Mouse (Mus musculus) kidney, embryonic 14.5 days (tissue): Measurements from ENCODE around the gene Scyl1. TPM values are rescaled to one million over a fixed set of nuclear protein-coding genes. Genes with fewer than 3 reads are reported as not detected.
A peak's percentile ranks its signal among the peaks of the same experiment; 100 is the strongest.
"Not testable (repeated sequence)": the region's sequence is repeated elsewhere in the genome, so short reads cannot be mapped to it uniquely, and the experiment has no call there.

Source experiments
- ATAC-seq: fragments of 200-750 bp; cut with Nextera tagmentation; 2 replicates; pipeline ENCODE4 v1.8.0; 2017; ENCODE audit warnings: moderate number of reproducible peaks, mild to moderate bottlenecking, moderate TSS enrichment, moderate library complexity; ENCODE audit not compliant: low FRiP score, low TSS enrichment
- H3K27ac ChIP-seq: fragments of 300-500 bp; sonication (generic); 2 replicates; pipeline ENCODE4 v1.5.1; 2014; ENCODE audit warnings: low read depth, mild to moderate bottlenecking, low read length, moderate library complexity, mixed read lengths
- H3K27me3 ChIP-seq: fragments of 300-500 bp; sonication (generic); 2 replicates; pipeline ENCODE4 v1.6.1; 2014; ENCODE audit warnings: mild to moderate bottlenecking, low read length; ENCODE audit not compliant: control insufficient read depth, insufficient read depth
- H3K36me3 ChIP-seq: fragments of 300-500 bp; sonication (generic); 2 replicates; pipeline ENCODE4 v1.6.1; 2014; ENCODE audit warnings: low read length, mixed read lengths; ENCODE audit not compliant: control insufficient read depth, insufficient read depth
- H3K4me1 ChIP-seq: fragments of 300-500 bp; sonication (generic); 2 replicates; pipeline ENCODE4 v1.6.1; 2014; ENCODE audit warnings: low read length, mixed read lengths; ENCODE audit not compliant: control insufficient read depth, insufficient read depth
- H3K4me2 ChIP-seq: fragments of 300-500 bp; sonication (generic); replicated peaks from 2 replicates; pipeline ENCODE4 v1.6.1; 2014; ENCODE audit warnings: low read depth, mild to moderate bottlenecking, low read length
- H3K4me3 ChIP-seq: fragments of 300-500 bp; sonication (generic); 2 replicates; pipeline ENCODE4 v1.5.1; 2014; ENCODE audit warnings: mild to moderate bottlenecking, low read length
- H3K9ac ChIP-seq: fragments of 300-500 bp; sonication (generic); 2 replicates; pipeline ENCODE4 v1.6.1; 2014; ENCODE audit warnings: low read depth, mild to moderate bottlenecking, low read length, moderate library complexity
- H3K9me3 ChIP-seq: fragments of 300-500 bp; sonication (generic); 2 replicates; pipeline ENCODE4 v1.6.1; 2016; ENCODE audit warnings: low read length; ENCODE audit not compliant: control insufficient read depth
- WGBS: fragments of 180-500 bp; shearing (Covaris S2); extraction: QIAGEN DNeasy Blood & Tissue Kit; methylation state at CpG from one replicate; pipeline ENCODE4 v1.1.7; 2014; 5-methylcytosine and 5-hydroxymethylcytosine counted together
- polyA plus RNA-seq: library from polyadenylated mRNA; unstranded; fragments of >200 nt; fragmentation: Nextera tagmentation; extraction: Ambion mirVana; gene quantifications from 2 replicates; pipeline ENCODE4 v1.2.1, GENCODE M21; 2014

The Scyl1 gene
- polyA plus RNA-seq, 1 experiment from 2014 or later: 73.5 TPM

DNA sequence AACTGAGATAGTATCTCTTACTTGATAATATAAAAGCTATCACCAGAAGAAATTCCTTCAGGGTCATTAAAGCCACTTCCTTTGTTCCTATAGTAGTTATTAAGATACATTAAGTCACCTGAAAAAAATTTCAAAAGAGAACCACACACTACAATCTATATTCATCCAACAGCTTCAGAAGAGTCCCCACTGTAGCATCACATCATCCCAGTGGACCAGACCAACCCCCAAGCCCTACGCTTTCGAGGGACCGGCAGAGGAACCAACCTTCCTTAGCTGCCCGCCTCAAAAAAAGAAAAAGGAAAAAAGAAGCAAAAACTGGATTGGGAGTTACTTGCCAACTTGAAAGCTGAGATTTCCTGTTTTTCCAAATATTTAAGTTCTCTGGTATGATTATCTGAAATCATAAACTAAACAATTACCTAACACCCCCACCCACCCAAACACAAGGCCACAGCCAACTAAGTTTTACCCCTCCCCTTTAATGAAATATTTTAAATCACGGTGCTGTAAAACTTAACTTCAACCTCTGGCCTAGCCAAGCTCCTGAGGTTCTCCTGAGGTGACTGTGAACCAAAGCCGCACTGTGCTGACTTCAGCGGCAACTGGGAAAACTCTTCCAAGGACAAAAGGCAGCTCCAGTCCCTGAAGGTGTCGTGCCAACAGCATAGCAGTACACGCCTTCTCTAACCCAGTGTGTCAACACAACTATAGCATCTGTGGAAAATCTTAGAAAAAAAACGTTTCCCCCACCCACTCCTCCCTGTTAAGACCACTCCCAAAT, 28.5 kb upstream of the Scyl1 start:
- peak overlapping the region; percentile 91 for H3K4me2 ChIP-seq
- H3K9ac ChIP-seq: peak overlapping the region; percentile 99
- H3K36me3 ChIP-seq: peaks cover 46% of the 10 kb centered on the region
- no peaks in the 10 kb centered on the region for H3K9me3 ChIP-seq
- ATAC-seq: no peak
- WGBS: under 1% methylated on average over 10 of the region's 10 CpGs
- peak overlapping the region; percentile 99 for H3K27ac ChIP-seq
- peak overlapping the region; percentile 94 for H3K4me3 ChIP-seq
- H3K27me3 ChIP-seq: no peaks in the 10 kb centered on the region
- H3K4me1 ChIP-seq: peaks cover 23% of the 10 kb centered on the region

DNA sequence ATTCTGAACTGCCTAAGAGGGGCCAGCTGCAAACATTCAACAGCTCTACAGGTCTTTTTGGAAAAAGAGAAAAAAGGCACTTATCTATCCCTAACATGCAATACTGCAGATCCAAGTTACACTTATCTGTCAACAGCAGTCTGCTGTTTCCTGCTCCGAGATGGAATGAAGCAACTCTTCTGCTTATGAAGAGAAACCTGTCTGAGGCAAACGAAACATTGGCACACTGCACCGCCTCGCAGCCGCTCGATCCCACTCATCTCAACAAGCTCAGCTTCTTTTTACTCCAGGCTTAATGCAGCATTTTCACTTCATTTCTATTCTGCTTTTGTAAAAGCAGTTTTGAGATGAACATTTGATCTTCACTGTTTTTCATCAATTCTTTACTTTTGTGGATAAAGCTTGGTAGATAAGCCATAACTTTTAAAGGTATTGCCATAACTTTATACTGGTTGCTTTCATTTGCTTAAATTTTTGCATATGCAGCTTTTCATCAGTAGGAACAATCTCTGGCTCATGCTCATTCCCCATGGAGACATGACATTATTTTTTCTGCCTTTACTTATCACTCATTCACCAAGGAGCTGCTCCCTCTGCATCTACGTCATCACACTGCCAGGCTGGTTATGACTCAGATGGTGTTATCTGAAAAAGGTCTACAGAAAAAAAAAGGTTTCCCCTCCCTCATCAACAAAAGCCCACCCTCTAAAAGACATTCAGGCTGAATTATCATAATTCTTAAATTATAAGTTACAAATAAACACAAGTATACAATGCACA, 27.7 kb upstream of the Scyl1 start:
- Histone ChIP-seq H3K4me2 (peak overlapping the region; percentile 91), H3K9me3 (no peaks in the 10 kb centered on the region), H3K27ac (no peak overlapping the region), H3K4me1 (peaks cover 14% of the 10 kb centered on the region; the same call in 1 of the 2 replicates), H3K27me3 (no peaks in the 10 kb centered on the region), H3K36me3 (peaks cover 46% of the 10 kb centered on the region), H3K4me3 (peak overlapping the region; percentile 94), H3K9ac (peak overlapping the region; percentile 99)
- ATAC-seq: no peak
- WGBS: under 1% methylated on average over 7 of the region's 7 CpGs

DNA sequence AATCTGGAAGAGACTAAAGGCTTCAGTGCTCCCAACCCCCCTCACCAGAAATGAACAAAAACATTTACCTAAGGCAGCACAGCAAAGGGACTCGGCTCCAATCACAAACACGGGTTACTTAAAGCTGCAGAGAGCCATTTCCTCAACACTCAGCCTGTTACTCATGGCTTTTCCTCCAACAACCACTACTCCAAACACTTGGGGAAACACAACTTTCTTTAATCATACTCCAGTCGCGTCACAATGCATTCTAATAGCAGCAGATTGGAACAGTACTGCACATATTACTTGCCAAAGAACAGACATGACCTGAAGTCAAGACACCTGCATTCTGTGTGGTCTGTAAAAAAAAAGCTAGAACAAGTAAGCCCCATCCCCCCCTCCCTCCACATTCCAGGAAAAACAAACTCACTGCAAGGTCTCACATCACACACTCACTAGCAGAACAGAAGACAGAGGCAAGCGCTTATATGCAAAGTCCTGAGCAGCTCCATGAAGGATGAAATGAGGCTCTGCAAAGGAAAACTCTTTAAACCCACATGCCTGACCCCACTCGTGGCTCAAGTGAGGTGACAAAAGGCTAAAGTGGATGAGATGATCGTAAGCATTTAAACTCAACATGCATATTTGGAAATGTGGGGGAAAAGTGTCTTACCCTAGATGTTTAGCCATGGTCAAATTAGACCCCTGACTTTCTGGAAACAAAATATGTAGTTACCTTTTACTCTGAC, 26.3 kb upstream of the Scyl1 start:
- H3K9ac ChIP-seq: peak overlapping the region; percentile 99
- peak overlapping the region; percentile 94 for H3K4me3 ChIP-seq
- H3K36me3 ChIP-seq: peaks cover 46% of the 10 kb centered on the region
- H3K4me1 ChIP-seq: peaks cover 12% of the 10 kb centered on the region; the same call in 1 of the 2 replicates
- ATAC-seq: no peak
- 12% methylated on average over 7 of the region's 7 CpGs for WGBS
- no peaks in the 10 kb centered on the region for H3K9me3 ChIP-seq
- H3K27ac ChIP-seq: peak overlapping the region; percentile 60
- H3K27me3 ChIP-seq: no peaks in the 10 kb centered on the region
- peak overlapping the region; percentile 91 for H3K4me2 ChIP-seq

DNA sequence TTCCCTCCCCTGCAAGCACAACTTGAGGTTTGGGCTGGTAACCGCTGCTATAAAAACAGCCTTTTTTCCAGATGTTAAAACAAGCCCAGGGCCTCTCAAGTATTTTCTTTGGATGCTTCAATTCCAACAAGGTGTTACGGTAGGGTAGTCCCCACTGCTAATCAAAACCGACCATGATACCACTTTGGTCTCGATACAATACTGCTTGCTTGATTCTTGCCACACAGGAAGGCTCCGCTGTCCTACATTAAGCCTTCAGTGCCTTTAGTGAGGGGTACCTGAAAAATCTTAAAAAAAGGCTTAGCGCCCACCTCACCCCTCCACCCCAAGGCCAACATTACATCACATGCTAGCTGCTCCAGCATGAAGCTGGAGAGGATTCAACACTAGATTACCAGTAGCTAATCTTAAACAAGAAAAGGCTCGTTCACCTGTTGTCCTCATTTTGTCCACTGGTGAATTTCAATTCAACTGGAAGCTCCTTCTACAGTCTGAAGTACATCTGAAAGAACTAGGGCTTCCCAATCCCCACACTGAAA, 25.4 kb upstream of the Scyl1 start:
- Histone ChIP-seq H3K27me3 (no peaks in the 10 kb centered on the region), H3K27ac (peak overlapping the region; percentile 57; the same call in 1 of the 2 replicates), H3K4me2 (peak overlapping the region; percentile 91), H3K9me3 (no peaks in the 10 kb centered on the region), H3K4me3 (peak overlapping the region; percentile 94), H3K36me3 (peaks cover 46% of the 10 kb centered on the region), H3K4me1 (peaks cover 12% of the 10 kb centered on the region; the same call in 1 of the 2 replicates), H3K9ac (peak overlapping the region; percentile 99; the same call in 1 of the 2 replicates)
- WGBS: 61% methylated on average over 7 of the region's 7 CpGs
- no peak for ATAC-seq

- 51% methylated on average over 11 of the region's 11 CpGs for WGBS
- Histone ChIP-seq H3K9ac (peak overlapping the region; percentile 99; the same call in 1 of the 2 replicates), H3K27ac (no peak overlapping the region), H3K36me3 (peaks cover 46% of the 10 kb centered on the region), H3K9me3 (no peaks in the 10 kb centered on the region), H3K4me1 (peaks cover 12% of the 10 kb centered on the region; the same call in 1 of the 2 replicates), H3K27me3 (no peaks in the 10 kb centered on the region), H3K4me3 (peak overlapping the region; percentile 94), H3K4me2 (peak overlapping the region; percentile 91)
- ATAC-seq: no peak
These were observed 24.7 kb upstream of the Scyl1 start for GRCm38 (mm10) chr19:5795668-5796572.

DNA sequence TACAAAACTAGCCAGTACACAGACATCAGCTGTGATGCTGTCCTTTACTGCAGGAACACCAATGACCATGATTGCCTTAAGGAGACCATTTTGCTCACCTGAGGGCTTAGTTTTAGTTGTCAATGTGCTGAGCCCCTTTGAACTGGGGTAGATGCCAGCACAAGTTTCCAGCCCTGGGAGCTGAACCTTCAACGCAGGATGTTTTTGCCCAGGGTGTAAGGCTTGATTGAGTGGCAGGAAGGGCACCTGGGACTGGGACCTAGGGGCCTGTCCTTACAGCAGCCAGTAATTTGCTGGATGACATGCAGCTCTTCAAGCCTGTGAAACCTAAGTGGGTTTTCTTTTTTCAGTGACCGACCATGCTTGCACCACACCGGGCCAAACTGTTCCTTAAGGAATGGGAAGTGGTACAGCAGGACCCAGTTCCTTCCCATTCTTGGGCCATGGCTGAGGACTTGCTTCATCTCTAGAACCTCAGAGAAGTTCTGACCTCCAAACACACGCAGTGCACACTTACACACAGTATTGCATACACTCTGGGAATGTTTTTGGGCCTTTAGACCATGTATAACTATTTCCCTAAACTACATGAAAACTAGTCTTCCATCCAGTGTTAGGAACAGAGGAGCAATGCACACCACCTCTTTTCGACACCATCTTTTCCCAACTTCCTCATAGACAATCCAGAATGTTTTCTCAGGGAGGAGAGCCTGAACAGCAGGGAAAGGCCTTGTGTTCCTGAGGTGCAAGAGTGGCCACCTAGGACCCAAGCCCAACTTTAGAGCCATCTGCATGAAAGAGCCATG, 23.8 kb upstream of the Scyl1 start:
- Histone ChIP-seq H3K36me3 (peaks cover 45% of the 10 kb centered on the region), H3K4me3 (no peak overlapping the region), H3K4me2 (no peak overlapping the region), H3K27me3 (no peaks in the 10 kb centered on the region), H3K27ac (peak overlapping the region; percentile 47), H3K9me3 (no peaks in the 10 kb centered on the region), H3K9ac (no peak overlapping the region), H3K4me1 (peaks cover 12% of the 10 kb centered on the region; the same call in 1 of the 2 replicates)
- ATAC-seq: peak; percentile 36
- WGBS: 34% methylated on average over 5 of the region's 5 CpGs

- 25% methylated on average over 7 of the region's 7 CpGs for WGBS
- not testable (repeated sequence) for H3K9me3 ChIP-seq, H3K4me2 ChIP-seq, H3K27me3 ChIP-seq, H3K9ac ChIP-seq, H3K4me3 ChIP-seq
- Histone ChIP-seq H3K4me1 (peaks cover 12% of the 10 kb centered on the region; the same call in 1 of the 2 replicates), H3K27ac (peak overlapping the region; percentile 47), H3K36me3 (peaks cover 42% of the 10 kb centered on the region)
- ATAC-seq: peak; percentile 48
These were observed 22.9 kb upstream of the Scyl1 start for GRCm38 (mm10) chr19:5793917-5794770.
